Mouse (Mus musculus) olfactory bulb, adult 2 months (tissue): Measurements from ENCODE around the gene Olfr287.

ENCODE experiments used
- CTCF ChIP-seq: fragments of 200-500 bp; IDR thresholded peaks from 2 replicates; pipeline ENCODE4 v1.5.1; 2012; ENCODE audit warnings: low read depth, mild to moderate bottlenecking, low read length, moderate library complexity; ENCODE audit not compliant: insufficient read depth
- POLR2A ChIP-seq: fragments of 200-500 bp; IDR thresholded peaks from 2 replicates; pipeline ENCODE4 v1.6.1; 2012; ENCODE audit warnings: mild to moderate bottlenecking, low read depth, low read length, moderate library complexity; ENCODE audit not compliant: insufficient read depth

GRCm38 (mm10) chr15:98209676-98210075, 11.2 kb downstream of the Olfr287 start:
- TF ChIP-seq POLR2A (no peak), CTCF (no peak)
